ENCODE assay signal across 12 mouse cellular contexts in the genomic region with DNA sequence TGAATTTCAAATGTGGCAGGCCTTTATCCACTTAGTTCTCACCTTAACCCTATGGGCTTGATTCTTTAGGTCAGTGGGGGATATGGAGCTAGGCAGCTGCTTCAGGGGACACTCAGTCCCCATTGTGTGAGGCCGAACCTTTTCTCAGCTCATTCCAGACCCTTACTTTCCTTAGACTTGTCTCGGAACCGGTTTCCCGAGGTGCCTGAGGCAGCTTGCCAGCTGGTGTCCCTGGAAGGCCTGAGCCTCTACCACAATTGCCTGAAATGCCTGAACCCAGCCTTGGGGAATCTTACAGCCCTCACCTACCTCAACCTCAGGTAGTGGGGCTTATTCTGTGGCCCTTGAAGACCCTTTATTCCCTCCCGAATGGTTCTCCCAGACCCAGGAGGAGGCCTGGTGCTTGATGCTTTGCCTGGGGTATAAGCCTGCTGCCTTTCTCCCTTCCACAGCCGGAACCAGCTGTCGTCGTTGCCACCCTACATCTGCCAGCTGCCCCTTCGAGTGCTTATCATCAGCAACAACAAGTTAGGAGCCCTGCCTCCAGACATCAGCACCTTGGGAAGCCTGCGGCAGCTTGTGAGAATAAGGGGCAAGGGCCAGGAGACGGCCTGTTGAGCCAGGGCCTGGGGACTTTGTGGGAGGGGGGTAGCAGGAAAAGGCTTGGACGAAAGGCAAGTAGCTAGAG. TPM values are rescaled to one million over a fixed set of nuclear protein-coding genes. Genes with fewer than 3 reads are reported as not detected.
A peak's percentile ranks its signal among the peaks of the same experiment; 100 is the strongest.
DNase-seq lines count a peak whose midpoint lies in the region; ATAC-seq lines count a peak whose summit lies in the region.
"Had no signal": no experiment of that assay in that cellular context is flagged by ENCODE, and none has a peak within 500 bp of the region (broad histone marks: within the 10 kb centered on the region; RNA-seq: fewer than 3 reads in every experiment).

No protein-coding gene starts in this region.

- H3K9ac ChIP-seq in heart, embryonic 13.5 days = 0 out of 2 replicates have a peak overlapping the region, but pooled peaks have one; percentile 24
- no peak overlapping the region for H3K9ac ChIP-seq in heart, embryonic 12.5 days
- H3K9ac ChIP-seq in midbrain, embryonic 12.5 days (replicated peaks) = 0 out of 2 replicates have a peak overlapping the region, but pooled peaks have one; percentile 31
- H3K9ac ChIP-seq in embryonic facial prominence, embryonic 15.5 days = no peak overlapping the region
- H3K9ac ChIP-seq: lung, embryonic 14.5 days; stomach, embryonic 15.5 days had no signal

- no peak for ATAC-seq in heart, embryonic 13.5 days (ENCODE audit: extremely low read depth, insufficient number of reproducible peaks, low FRiP score, low TSS enrichment)
- no peak for ATAC-seq in heart, embryonic 12.5 days (ENCODE audit: insufficient number of reproducible peaks, low FRiP score)
- no peak for ATAC-seq in midbrain, embryonic 12.5 days (ENCODE audit: low FRiP score, low read depth)
- no peak for ATAC-seq in embryonic facial prominence, embryonic 15.5 days (ENCODE audit: insufficient number of reproducible peaks, low FRiP score, low TSS enrichment, low read depth)
- ATAC-seq: inflammation-experienced regulatory T-cells, adult 6 months had no signal

- H3K4me2 ChIP-seq in heart, embryonic 13.5 days = no peak overlapping the region
- H3K4me2 ChIP-seq in heart, embryonic 12.5 days = no peak overlapping the region
- no peak overlapping the region for H3K4me2 ChIP-seq in midbrain, embryonic 12.5 days (replicated peaks)
- H3K4me2 ChIP-seq in embryonic facial prominence, embryonic 15.5 days (replicated peaks) = 0 out of 2 replicates have a peak overlapping the region, but pooled peaks have one; percentile 4
- H3K4me2 ChIP-seq: lung, embryonic 14.5 days; stomach, embryonic 15.5 days had no signal

- no peak for DNase-seq in midbrain, embryonic 10.5 days (ENCODE audit: low spot score)
- peak; percentile 75 for DNase-seq in lung, postnatal 25 days (ENCODE audit: low spot score)
- no peak for DNase-seq in spleen, postnatal 36 days (ENCODE audit: low spot score in 2 of 2)
- DNase-seq in cerebellum, postnatal 10 days = no peak
- DNase-seq: lung, embryonic 14.5 days had no signal

- H3K9me3 ChIP-seq in heart, embryonic 13.5 days = no peaks in the 10 kb centered on the region
- H3K9me3 ChIP-seq in heart, embryonic 12.5 days (replicated peaks) = no peaks in the 10 kb centered on the region
- H3K9me3 ChIP-seq in midbrain, embryonic 12.5 days = no peaks in the 10 kb centered on the region
- no peaks in the 10 kb centered on the region for H3K9me3 ChIP-seq in midbrain, embryonic 10.5 days (replicated peaks)
- no peaks in the 10 kb centered on the region for H3K9me3 ChIP-seq in embryonic facial prominence, embryonic 15.5 days (replicated peaks)
- H3K9me3 ChIP-seq: G1E; stomach, embryonic 15.5 days had no signal

- 65% methylated on average over 12 of the region's 12 CpGs for WGBS in heart, embryonic 13.5 days
- 66% methylated on average over 12 of the region's 12 CpGs for WGBS in heart, embryonic 12.5 days
- WGBS in midbrain, embryonic 12.5 days = 84% methylated on average over 12 of the region's 12 CpGs
- WGBS in midbrain, embryonic 10.5 days = 86% methylated on average over 12 of the region's 12 CpGs
- 58% methylated on average over 12 of the region's 12 CpGs for WGBS in embryonic facial prominence, embryonic 15.5 days

- H3K27me3 ChIP-seq in heart, embryonic 13.5 days (replicated peaks) = no peaks in the 10 kb centered on the region
- H3K27me3 ChIP-seq in heart, embryonic 12.5 days (replicated peaks) = no peaks in the 10 kb centered on the region
- H3K27me3 ChIP-seq in midbrain, embryonic 12.5 days = no peaks in the 10 kb centered on the region
- H3K27me3 ChIP-seq in midbrain, embryonic 10.5 days (ENCODE audit: low read depth, poor library complexity, severe bottlenecking) = no peaks in the 10 kb centered on the region
- H3K27me3 ChIP-seq in embryonic facial prominence, embryonic 15.5 days = no peaks in the 10 kb centered on the region
- H3K27me3 ChIP-seq: stomach, embryonic 15.5 days had no signal

- H3K27ac ChIP-seq in heart, embryonic 13.5 days (replicated peaks) = no peak overlapping the region
- H3K27ac ChIP-seq in heart, embryonic 12.5 days (ENCODE audit: poor library complexity, severe bottlenecking) = no peak overlapping the region
- no peak overlapping the region for H3K27ac ChIP-seq in midbrain, embryonic 12.5 days (replicated peaks)
- no peak overlapping the region; the same call in 1 of the 2 replicates for H3K27ac ChIP-seq in midbrain, embryonic 10.5 days (replicated peaks)
- H3K27ac ChIP-seq in embryonic facial prominence, embryonic 15.5 days (replicated peaks) = peak overlapping the region; percentile 34; the same call in 1 of the 2 replicates
- H3K27ac ChIP-seq: stomach, embryonic 15.5 days had no signal

- peaks cover 65% of the 10 kb centered on the region for H3K36me3 ChIP-seq in heart, embryonic 13.5 days
- peaks cover 55% of the 10 kb centered on the region for H3K36me3 ChIP-seq in heart, embryonic 12.5 days
- peaks cover 54% of the 10 kb centered on the region for H3K36me3 ChIP-seq in midbrain, embryonic 12.5 days
- H3K36me3 ChIP-seq in midbrain, embryonic 10.5 days = peaks cover 70% of the 10 kb centered on the region
- H3K36me3 ChIP-seq in embryonic facial prominence, embryonic 15.5 days = peaks cover 52% of the 10 kb centered on the region

- H3K4me3 ChIP-seq in heart, embryonic 13.5 days = no peak overlapping the region
- H3K4me3 ChIP-seq in heart, embryonic 12.5 days = no peak overlapping the region
- H3K4me3 ChIP-seq in midbrain, embryonic 12.5 days = no peak overlapping the region
- H3K4me3 ChIP-seq in midbrain, embryonic 10.5 days = no peak overlapping the region
- no peak overlapping the region for H3K4me3 ChIP-seq in embryonic facial prominence, embryonic 15.5 days (replicated peaks)
- H3K4me3 ChIP-seq: stomach, embryonic 15.5 days had no signal

- H3K4me1 ChIP-seq in heart, embryonic 13.5 days = peaks cover 32% of the 10 kb centered on the region
- peaks cover 28% of the 10 kb centered on the region for H3K4me1 ChIP-seq in heart, embryonic 12.5 days (replicated peaks)
- peaks cover 33% of the 10 kb centered on the region for H3K4me1 ChIP-seq in midbrain, embryonic 12.5 days
- peaks cover 43% of the 10 kb centered on the region for H3K4me1 ChIP-seq in midbrain, embryonic 10.5 days
- peaks cover 46% of the 10 kb centered on the region for H3K4me1 ChIP-seq in embryonic facial prominence, embryonic 15.5 days

RNA-seq across cellular contexts. Expression of a gene that starts 4.6 kb away (rescaled TPM):
- polyA plus RNA-seq in heart, embryonic 13.5 days (2015; fragmentation: Nextera tagmentation; extraction: Ambion mirVana) = 5.5 TPM in 2 replicates
- polyA plus RNA-seq in heart, embryonic 12.5 days (2016; fragmentation: Nextera tagmentation; extraction: Ambion mirVana) = 6.9 and 7.1 TPM in 2 replicates
- 10.7 and 12.9 TPM in 2 replicates for polyA plus RNA-seq in midbrain, embryonic 12.5 days (2016; fragmentation: Nextera tagmentation; extraction: Ambion mirVana)
- 14.0 and 15.4 TPM in 2 replicates for polyA plus RNA-seq in midbrain, embryonic 10.5 days (2016; fragmentation: Nextera tagmentation; extraction: Ambion mirVana)
- polyA plus RNA-seq in embryonic facial prominence, embryonic 15.5 days (2015; fragmentation: Nextera tagmentation; extraction: Ambion mirVana) = 12.7 and 13.1 TPM in 2 replicates

RNA-seq across cellular contexts. Expression of a gene that starts 4.6 kb away (rescaled TPM):
- 21.8 and 24.2 TPM in 2 replicates for polyA plus RNA-seq in heart, embryonic 13.5 days (2015; fragmentation: Nextera tagmentation; extraction: Ambion mirVana)
- 24.3 and 27.3 TPM in 2 replicates for polyA plus RNA-seq in heart, embryonic 12.5 days (2016; fragmentation: Nextera tagmentation; extraction: Ambion mirVana)
- 31.3 and 33.5 TPM in 2 replicates for polyA plus RNA-seq in midbrain, embryonic 12.5 days (2016; fragmentation: Nextera tagmentation; extraction: Ambion mirVana)
- 27.2 and 32.7 TPM in 2 replicates for polyA plus RNA-seq in midbrain, embryonic 10.5 days (2016; fragmentation: Nextera tagmentation; extraction: Ambion mirVana)
- polyA plus RNA-seq in embryonic facial prominence, embryonic 15.5 days (2015; fragmentation: Nextera tagmentation; extraction: Ambion mirVana) = 37.2 and 48.9 TPM in 2 replicates

RNA-seq across cellular contexts. Expression of a gene that starts 4.7 kb away (rescaled TPM):
- 0.12 and 0.23 TPM in 2 replicates for polyA plus RNA-seq in heart, embryonic 13.5 days (2015; fragmentation: Nextera tagmentation; extraction: Ambion mirVana)
- 0.15 TPM in 1 of 2 replicates, not detected in the other for polyA plus RNA-seq in heart, embryonic 12.5 days (2016; fragmentation: Nextera tagmentation; extraction: Ambion mirVana)
- polyA plus RNA-seq in midbrain, embryonic 12.5 days (2016; fragmentation: Nextera tagmentation; extraction: Ambion mirVana) = 0.23 and 0.24 TPM in 2 replicates
- 0.25 and 0.28 TPM in 2 replicates for polyA plus RNA-seq in midbrain, embryonic 10.5 days (2016; fragmentation: Nextera tagmentation; extraction: Ambion mirVana)
- polyA plus RNA-seq in embryonic facial prominence, embryonic 15.5 days (2015; fragmentation: Nextera tagmentation; extraction: Ambion mirVana) = 0.25 and 0.26 TPM in 2 replicates
- polyA plus RNA-seq: lung, embryonic 14.5 days had no signal

RNA-seq across cellular contexts. Expression of a gene that starts 7.6 kb away (rescaled TPM):
- polyA plus RNA-seq in heart, embryonic 13.5 days (2015; fragmentation: Nextera tagmentation; extraction: Ambion mirVana) = 3.9 and 4.1 TPM in 2 replicates
- polyA plus RNA-seq in heart, embryonic 12.5 days (2016; fragmentation: Nextera tagmentation; extraction: Ambion mirVana) = 5.2 and 5.3 TPM in 2 replicates
- polyA plus RNA-seq in midbrain, embryonic 12.5 days (2016; fragmentation: Nextera tagmentation; extraction: Ambion mirVana) = 8.1 and 10.7 TPM in 2 replicates
- 7.7 and 7.8 TPM in 2 replicates for polyA plus RNA-seq in midbrain, embryonic 10.5 days (2016; fragmentation: Nextera tagmentation; extraction: Ambion mirVana)
- polyA plus RNA-seq in embryonic facial prominence, embryonic 15.5 days (2015; fragmentation: Nextera tagmentation; extraction: Ambion mirVana) = 10.1 and 10.2 TPM in 2 replicates

RNA-seq across cellular contexts. Expression of a gene that starts 12.0 kb away (rescaled TPM):
- polyA plus RNA-seq in heart, embryonic 13.5 days (2015; fragmentation: Nextera tagmentation; extraction: Ambion mirVana) = 0.14 TPM in 1 of 2 replicates, not detected in the other
- polyA plus RNA-seq in heart, embryonic 12.5 days (2016; fragmentation: Nextera tagmentation; extraction: Ambion mirVana) = 0.20 and 0.21 TPM in 2 replicates
- polyA plus RNA-seq in midbrain, embryonic 12.5 days (2016; fragmentation: Nextera tagmentation; extraction: Ambion mirVana) = 0.14 and 0.29 TPM in 2 replicates
- 0.36 and 0.48 TPM in 2 replicates for polyA plus RNA-seq in midbrain, embryonic 10.5 days (2016; fragmentation: Nextera tagmentation; extraction: Ambion mirVana)
- 0.16 and 0.28 TPM in 2 replicates for polyA plus RNA-seq in embryonic facial prominence, embryonic 15.5 days (2015; fragmentation: Nextera tagmentation; extraction: Ambion mirVana)
- polyA plus RNA-seq: G1E; inflammation-experienced regulatory T-cells, adult 6 months had no signal

Comparison
In these comparisons a context has a peak if more than half of its experiments do, and no peak if none do; other contexts are left out.
1. H3K9ac ChIP-seq: peak in heart, embryonic 13.5 days (single experiment) and midbrain, embryonic 12.5 days (single experiment); none in heart, embryonic 12.5 days (single experiment) and embryonic facial prominence, embryonic 15.5 days (single experiment).